Mouse (Mus musculus): ENCODE measurements around the gene Tdrkh.

Tdrkh gene

GRCm38 (mm10) chr3:94463926-94464578 is 51.0 kb downstream of the Tdrkh start:
- DNase-seq (ENCODE audit: low spot score): no peak

DNA sequence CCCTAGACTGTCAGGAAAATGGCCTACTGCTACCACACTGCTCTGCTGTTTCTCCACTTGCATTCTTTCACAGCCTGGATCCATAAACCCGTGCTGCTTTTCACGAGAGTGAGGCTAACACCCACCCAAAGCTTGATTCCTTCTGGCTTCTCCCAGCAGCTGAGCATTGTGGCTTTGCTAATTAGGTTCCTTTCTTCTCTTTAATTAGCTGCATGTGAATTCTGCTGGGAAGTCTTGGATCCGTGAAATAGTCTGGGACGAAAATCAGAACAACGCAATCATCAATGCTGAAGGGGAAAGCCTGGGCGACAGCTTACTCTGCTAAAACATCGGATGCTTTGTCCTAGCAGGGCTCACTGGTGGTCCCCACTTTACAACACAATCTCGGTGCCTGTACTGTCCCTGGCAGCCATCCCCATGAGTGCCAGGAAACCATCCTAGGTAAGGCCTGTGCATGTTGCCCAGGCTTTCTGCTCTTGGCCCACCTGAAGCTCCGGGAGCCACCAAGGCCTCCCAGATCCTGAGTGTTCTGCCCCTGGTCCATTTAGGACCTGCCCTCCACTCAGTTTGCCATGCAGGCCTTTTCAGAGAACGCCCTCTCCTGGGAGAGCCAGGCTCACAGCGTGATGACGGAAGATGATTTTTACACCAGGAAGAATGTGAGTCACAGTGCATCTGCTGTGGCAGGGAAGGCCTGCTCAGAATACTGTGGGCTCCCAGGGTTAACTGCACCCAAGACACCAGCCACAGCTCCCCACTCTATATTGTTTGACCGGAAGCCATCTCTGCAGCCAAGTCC is 52.8 kb downstream of the Tdrkh start:
- no peak for DNase-seq (ENCODE audit: low spot score)

DNA sequence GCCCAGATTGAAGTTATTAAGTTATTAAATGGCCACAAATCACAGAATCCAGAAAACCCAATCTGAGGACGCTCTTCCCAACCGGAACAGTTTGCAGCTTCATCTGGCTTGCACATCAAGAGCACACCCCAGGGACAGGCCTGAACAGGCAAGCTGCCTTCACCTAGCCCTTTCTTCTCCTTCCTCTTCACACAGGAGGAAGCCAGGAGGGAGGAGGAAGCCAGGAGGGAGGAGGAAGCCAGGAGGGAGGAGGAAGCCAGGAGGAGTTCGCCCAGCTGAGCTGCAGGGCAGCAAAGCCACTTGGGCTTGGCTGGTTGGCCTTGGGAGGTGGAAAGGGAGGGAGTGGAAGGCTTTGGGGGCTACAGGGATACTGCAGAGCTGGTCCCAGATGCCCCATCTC is 55.9 kb downstream of the Tdrkh start:
- no peak for DNase-seq (ENCODE audit: low spot score)

DNA sequence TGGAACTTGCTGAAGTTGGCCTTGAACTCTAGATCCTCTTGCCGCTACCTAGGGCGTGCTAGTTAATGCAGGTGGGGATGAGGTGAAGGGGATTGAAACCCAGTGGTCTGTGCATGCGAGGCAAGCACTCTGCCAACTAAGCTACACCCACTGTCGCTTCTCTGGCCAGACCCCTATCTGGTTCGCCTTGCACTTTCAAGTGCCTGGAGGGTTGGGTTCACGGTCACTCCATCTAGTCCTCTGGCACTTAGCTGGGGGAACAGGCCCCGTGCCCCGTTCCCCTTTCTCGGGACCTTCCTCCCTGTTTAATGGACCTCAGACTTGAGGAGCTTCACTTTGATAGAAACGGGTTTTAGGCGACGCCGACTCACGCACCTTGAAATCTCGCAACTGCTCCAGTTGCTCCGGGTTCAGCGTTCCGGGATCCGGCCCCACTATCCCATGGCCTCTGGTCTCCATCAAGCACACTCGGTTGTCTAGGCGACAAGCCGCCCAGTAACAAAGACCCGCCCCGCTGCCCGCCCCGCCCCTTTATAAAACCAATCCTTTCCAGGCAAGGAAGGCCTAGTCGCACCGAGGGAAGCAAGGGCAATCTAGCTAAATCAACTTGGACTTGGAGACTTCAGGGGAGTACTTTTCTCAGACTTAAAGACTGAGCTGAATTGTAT is 59.5 kb downstream of the Tdrkh start:
- peak; percentile 33 for DNase-seq (ENCODE audit: low spot score)

- no peak for DNase-seq (ENCODE audit: low spot score)
Measured at GRCm38 (mm10) chr3:94473115-94473505, 60.0 kb downstream of the Tdrkh start.

DNA sequence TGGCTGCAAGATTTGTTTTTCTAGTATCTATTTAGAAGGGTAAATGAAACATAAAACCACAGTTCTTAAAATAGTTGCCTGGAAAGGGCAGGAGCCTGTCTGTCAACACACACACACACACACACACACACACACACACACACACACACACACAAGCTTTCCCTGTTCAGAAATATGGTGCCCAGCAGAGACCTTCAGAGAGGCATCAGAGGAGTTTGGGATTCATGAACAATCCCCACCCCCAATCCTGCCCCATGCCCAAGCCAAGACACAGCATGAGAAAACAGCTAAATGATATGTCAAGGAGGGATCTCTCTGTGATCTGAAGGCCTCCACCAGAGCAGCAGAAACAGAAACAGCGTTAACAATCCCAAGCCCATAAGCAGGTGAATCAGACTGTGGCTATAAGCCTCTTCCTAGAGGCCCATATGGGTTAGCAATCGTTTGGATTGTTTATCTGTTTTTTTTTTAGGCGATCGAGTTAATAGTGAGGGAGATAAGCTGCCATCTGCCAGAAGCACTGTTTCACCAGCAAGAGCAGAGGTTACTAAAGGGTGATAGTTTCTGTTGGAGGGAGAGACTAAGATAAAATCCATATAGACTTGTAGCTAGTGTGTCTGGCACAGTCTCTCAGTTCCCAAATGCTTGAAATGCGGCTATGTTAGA is 60.6 kb downstream of the Tdrkh start:
- no peak for DNase-seq (ENCODE audit: low spot score)

- no peak for DNase-seq (ENCODE audit: low spot score)
Measured at GRCm38 (mm10) chr3:94476301-94477035, 63.4 kb downstream of the Tdrkh start.

- no peak for DNase-seq (ENCODE audit: low spot score)
Measured at GRCm38 (mm10) chr3:94477444-94477843, 64.4 kb downstream of the Tdrkh start.

DNA sequence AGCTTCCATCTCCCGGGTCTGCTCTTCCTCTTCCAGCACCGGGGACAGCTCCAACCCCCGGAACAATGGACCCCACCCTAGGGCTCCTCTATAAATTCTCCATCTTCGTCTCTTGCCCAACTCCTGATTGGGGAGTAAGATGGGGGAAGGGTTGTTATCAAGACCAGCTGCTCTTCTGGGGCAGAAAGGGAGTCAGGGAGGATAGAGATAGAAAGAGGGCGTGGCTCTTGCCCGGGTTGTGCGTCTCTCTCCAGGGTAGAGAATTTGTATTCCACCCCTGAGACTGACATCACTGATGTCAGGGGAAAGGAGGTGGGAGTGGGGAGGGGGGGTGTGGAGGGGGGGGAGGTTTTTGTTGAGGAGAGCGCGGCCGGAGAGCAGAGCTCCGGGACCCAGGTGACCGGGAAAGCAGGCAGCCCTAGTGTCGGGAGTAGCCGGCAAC is 64.9 kb downstream of the Tdrkh start, which contains the start of gene Celf3:
Gene Celf3 (plus strand): TSS at position 315 of the 442 bp plus-strand sequence.
- no peak for DNase-seq (ENCODE audit: low spot score)

- DNase-seq (ENCODE audit: low spot score): no peak
Measured at GRCm38 (mm10) chr3:94478591-94479169, 65.6 kb downstream of the Tdrkh start.

DNA sequence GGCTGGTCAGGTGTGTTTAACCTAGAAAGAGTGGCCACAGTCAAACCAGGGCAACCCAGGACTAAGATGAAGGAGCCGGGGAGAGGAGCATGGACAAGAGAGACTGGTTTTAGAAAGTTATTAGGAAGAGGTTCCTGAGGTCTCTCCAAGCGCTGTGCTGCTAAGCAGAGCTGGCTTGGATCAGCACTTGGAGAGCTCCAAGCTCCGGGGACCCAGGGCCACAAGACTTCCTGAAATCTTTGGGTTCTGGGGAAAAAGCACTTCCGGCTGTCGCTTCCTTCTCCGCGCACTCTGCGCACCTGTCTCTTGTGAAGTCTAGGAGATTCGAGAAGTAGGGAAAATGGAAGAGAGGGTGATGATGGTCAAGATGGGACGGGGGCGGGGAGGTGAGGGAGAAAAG is 66.5 kb downstream of the Tdrkh start:
- DNase-seq (ENCODE audit: low spot score): no peak

- no peak for DNase-seq (ENCODE audit: low spot score)
Measured at GRCm38 (mm10) chr3:94480291-94480884, 67.3 kb downstream of the Tdrkh start, which contains the start of gene Riiad1. Riiad1 (minus strand) TSS chr3:94480341.

- no peak for DNase-seq (ENCODE audit: low spot score)
Measured at GRCm38 (mm10) chr3:94481429-94481828, 68.4 kb downstream of the Tdrkh start.

DNA sequence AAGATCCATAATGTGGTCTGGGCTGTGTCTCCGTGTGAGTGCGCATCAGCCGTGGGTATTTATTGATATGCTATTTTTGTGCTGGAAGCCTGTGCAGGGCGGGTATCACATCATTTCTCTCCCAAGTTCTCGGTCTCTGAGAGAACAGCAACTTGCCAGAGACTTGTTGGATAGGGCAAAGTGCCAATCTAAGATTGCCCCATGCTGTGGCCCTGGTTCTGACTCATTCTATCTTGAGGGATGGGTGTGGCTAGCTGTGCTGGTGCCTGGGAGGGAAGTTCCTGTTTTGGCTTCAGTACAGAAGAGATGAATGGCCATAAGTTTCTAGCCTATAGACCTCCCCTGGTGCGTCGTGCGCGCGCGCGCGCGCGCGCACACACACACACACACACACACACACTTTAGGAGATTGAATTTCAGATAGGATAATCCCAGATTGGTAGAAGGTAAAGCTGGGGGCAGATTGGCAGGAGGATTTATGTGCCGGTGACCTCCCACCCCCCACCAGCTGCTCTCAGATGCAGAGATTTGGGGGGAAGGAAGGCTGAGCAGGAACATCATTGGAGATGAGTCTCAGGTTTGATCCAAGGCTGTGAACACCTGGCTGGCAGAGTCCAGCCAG is 69.8 kb downstream of the Tdrkh start:
- no peak for DNase-seq (ENCODE audit: low spot score)

- DNase-seq (ENCODE audit: low spot score): no peak
Measured at GRCm38 (mm10) chr3:94483790-94484439, 70.8 kb downstream of the Tdrkh start.

Data from ovary, adult 18-20 months (tissue).